Mouse (Mus musculus) midbrain, embryonic 16.5 days (tissue): Measurements from ENCODE around the gene Lrba. TPM values are rescaled to one million over a fixed set of nuclear protein-coding genes. Genes with fewer than 3 reads are reported as not detected.
A peak's percentile ranks its signal among the peaks of the same experiment; 100 is the strongest.

Experiments used
- ATAC-seq: fragments of 200-750 bp; cut with Nextera tagmentation; 2 replicates; pipeline ENCODE4 v1.8.0; 2017; ENCODE audit warnings: moderate TSS enrichment
- H3K27ac ChIP-seq: fragments of 300-500 bp; sonication (generic); 2 replicates; pipeline ENCODE4 v1.5.1; 2014; ENCODE audit warnings: mild to moderate bottlenecking, low read length, mixed read lengths
- H3K27me3 ChIP-seq: fragments of 300-500 bp; sonication (generic); 2 replicates; pipeline ENCODE4 v1.6.1; 2014; ENCODE audit warnings: low read depth, low read length, mixed read lengths; ENCODE audit not compliant: control insufficient read depth, insufficient read depth
- H3K36me3 ChIP-seq: fragments of 300-500 bp; sonication (generic); 2 replicates; pipeline ENCODE4 v1.6.1; 2014; ENCODE audit warnings: mild to moderate bottlenecking, low read length, moderate library complexity, mixed read lengths; ENCODE audit not compliant: control insufficient read depth, insufficient read depth
- H3K4me1 ChIP-seq: fragments of 300-500 bp; sonication (generic); 2 replicates; pipeline ENCODE4 v1.6.1; 2014; ENCODE audit warnings: mild to moderate bottlenecking, low read length, mixed read lengths; ENCODE audit not compliant: control insufficient read depth, insufficient read depth
- H3K4me2 ChIP-seq: fragments of 300-500 bp; sonication (generic); 2 replicates; pipeline ENCODE4 v1.6.1; 2014; ENCODE audit warnings: mild to moderate bottlenecking, low read length, mixed read lengths
- H3K4me3 ChIP-seq: fragments of 300-500 bp; sonication (generic); 2 replicates; pipeline ENCODE4 v1.5.1; 2014; ENCODE audit warnings: low read depth, mild to moderate bottlenecking, low read length, moderate library complexity, mixed read lengths
- H3K9ac ChIP-seq: fragments of 300-500 bp; sonication (generic); 2 replicates; pipeline ENCODE4 v1.6.1; 2014; ENCODE audit warnings: low read depth, low read length, mixed read lengths
- H3K9me3 ChIP-seq: fragments of 300-500 bp; sonication (generic); replicated peaks from 2 replicates; pipeline ENCODE4 v1.6.1; 2014; ENCODE audit warnings: mild to moderate bottlenecking, low read length, mixed read lengths; ENCODE audit not compliant: control insufficient read depth, poor library complexity, severe bottlenecking
- WGBS: fragments of 180-500 bp; shearing (Covaris S2); extraction: QIAGEN DNeasy Blood & Tissue Kit; methylation state at CpG from one replicate; pipeline ENCODE4 v1.1.7; 2014; 5-methylcytosine and 5-hydroxymethylcytosine counted together
- polyA plus RNA-seq: library from polyadenylated mRNA; unstranded; fragments of >200 nt; fragmentation: Nextera tagmentation; extraction: Ambion mirVana; gene quantifications from 2 replicates; pipeline ENCODE4 v1.2.1, GENCODE M21; 2015

Gene Lrba
- polyA plus RNA-seq, 1 experiment from 2014 or later: 4.5 TPM

DNA sequence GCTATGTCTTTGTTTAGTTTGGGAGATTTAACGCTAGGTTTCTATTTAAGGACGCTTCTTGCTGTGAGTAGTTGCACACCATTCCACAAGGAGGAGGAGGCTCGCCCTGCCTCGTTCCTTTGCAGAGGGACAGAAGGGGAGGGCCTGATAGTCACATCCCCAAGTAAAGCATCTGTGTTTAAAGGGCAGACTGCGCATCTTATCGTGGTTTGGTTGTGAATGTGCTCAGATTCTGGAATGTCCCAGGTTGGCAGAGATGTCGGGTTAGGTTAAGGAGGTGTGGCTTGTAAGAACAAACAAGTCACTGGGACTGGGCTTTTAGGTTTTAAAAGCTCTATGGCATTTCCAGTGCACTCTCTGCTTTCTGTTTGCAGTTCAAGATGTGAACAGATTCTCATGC is 464.8 kb downstream of the Lrba start:
- Histone ChIP-seq H3K27me3 (no peaks in the 10 kb centered on the region), H3K27ac (no peak overlapping the region), H3K36me3 (no peaks in the 10 kb centered on the region), H3K4me2 (peak overlapping the region; percentile 28; the same call in 1 of the 2 replicates), H3K9me3 (no peaks in the 10 kb centered on the region), H3K9ac (no peak overlapping the region), H3K4me1 (peaks cover 11% of the 10 kb centered on the region), H3K4me3 (peak overlapping the region; percentile 9; the same call in 1 of the 2 replicates)
- WGBS: 8% methylated on average over 7 of the region's 7 CpGs
- no peak for ATAC-seq

DNA sequence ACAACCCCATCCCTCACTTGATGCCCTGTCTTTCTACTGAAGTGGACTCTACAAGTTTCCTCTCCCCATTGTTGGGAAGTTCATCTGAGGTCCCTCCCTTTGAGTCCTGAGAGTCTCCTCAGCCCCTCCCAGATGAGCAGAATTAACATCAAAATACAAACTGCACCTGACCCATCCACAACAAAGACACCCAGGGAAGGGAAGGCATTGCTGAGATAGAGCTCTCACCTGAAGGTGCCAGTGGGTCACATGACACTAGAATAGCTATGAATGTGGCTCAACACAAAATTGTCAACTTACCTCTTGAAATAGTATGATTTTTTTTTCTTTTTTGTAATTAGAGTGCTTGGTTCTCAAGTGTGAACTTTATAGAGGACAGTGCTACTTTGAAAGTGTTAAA is 468.3 kb downstream of the Lrba start:
- H3K27ac ChIP-seq: no peak overlapping the region
- no peak for ATAC-seq
- H3K4me3 ChIP-seq: no peak overlapping the region
- H3K4me1 ChIP-seq: peaks cover 8% of the 10 kb centered on the region
- no peak overlapping the region for H3K4me2 ChIP-seq
- no peaks in the 10 kb centered on the region for H3K27me3 ChIP-seq
- no peak overlapping the region for H3K9ac ChIP-seq
- H3K36me3 ChIP-seq: no peaks in the 10 kb centered on the region
- H3K9me3 ChIP-seq: no peaks in the 10 kb centered on the region

DNA sequence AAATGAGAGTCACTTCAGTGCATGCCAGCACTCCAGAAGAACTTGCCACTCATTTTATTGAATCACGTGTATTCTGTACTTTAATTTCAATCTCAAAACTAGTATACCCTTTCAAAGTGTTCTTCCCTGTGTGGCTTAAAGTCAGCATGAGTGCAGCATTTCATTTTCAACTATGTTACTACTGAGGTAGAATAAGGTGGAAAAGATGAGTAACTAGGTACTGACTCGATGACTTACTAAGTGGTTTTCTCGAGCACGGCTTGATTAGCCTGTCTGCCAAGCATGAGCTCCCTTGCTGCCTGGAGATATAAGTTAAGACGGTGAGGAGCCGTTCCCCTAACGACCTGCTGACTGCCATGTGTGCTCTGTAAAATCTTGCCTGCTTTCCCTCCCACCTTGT is 469.1 kb downstream of the Lrba start:
- no peak overlapping the region for H3K4me3 ChIP-seq

DNA sequence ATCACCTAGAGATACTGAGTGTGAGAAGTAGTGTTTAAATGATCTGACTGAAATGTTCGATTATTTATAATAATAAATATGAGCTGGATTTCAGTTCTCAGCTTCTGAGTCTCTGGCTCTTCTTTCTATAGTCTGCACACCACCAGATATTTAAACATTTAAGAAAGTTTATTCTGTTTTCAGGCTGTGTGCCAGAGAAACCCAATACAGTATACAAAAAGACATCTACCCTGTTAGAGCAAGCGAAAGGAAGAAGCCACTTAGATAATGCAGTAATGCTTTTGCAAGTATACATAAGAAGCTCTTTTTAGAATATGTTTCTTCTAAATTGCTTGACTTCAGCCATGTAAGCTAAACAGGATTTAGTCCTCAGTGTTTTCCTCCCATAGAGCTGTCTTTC is 474.5 kb downstream of the Lrba start:
- 88% methylated on average over 2 of the region's 2 CpGs for WGBS
- no peak for ATAC-seq

More for the DNA sequence above, 469.1 kb downstream of the Lrba start:
- Histone ChIP-seq H3K4me1 (peaks cover 5% of the 10 kb centered on the region), H3K4me2 (no peak overlapping the region), H3K27me3 (no peaks in the 10 kb centered on the region), H3K27ac (no peak overlapping the region), H3K9ac (no peak overlapping the region), H3K36me3 (no peaks in the 10 kb centered on the region), H3K9me3 (no peaks in the 10 kb centered on the region)
- ATAC-seq: no peak
- 71% methylated on average over 7 of the region's 7 CpGs for WGBS

DNA sequence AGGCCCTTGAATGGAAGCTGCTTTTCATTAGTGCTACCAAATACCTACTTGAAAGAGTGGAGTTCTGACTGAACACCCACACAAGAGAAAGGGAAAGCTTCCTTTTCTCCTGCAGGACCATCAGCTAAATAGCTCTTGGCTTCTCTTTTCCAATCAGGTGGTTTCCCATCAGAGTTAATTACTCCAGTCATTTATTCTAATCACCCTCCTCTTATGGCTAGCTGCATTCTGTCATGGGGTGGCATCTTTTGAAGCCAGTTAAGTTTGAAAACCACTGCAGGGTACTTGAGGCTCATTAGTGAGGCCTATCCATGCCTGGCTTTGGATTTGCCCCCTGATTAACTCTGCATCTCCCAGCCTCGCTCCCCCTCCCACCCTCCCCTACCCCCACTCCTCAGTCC is 476.7 kb downstream of the Lrba start:
- H3K4me2 ChIP-seq: no peak overlapping the region
- ATAC-seq: peak; percentile 89
- H3K36me3 ChIP-seq: no peaks in the 10 kb centered on the region
- WGBS: 18% methylated on average over 1 of the region's 1 CpGs
- no peaks in the 10 kb centered on the region for H3K9me3 ChIP-seq
- H3K4me1 ChIP-seq: peaks cover 6% of the 10 kb centered on the region
- H3K27ac ChIP-seq: no peak overlapping the region
- no peaks in the 10 kb centered on the region; the same call in 1 of the 2 replicates for H3K27me3 ChIP-seq
- no peak overlapping the region for H3K9ac ChIP-seq
- H3K4me3 ChIP-seq: no peak overlapping the region

More for the DNA sequence above, 474.5 kb downstream of the Lrba start:
- Histone ChIP-seq H3K9ac (no peak overlapping the region), H3K36me3 (no peaks in the 10 kb centered on the region), H3K27ac (no peak overlapping the region), H3K4me3 (no peak overlapping the region), H3K4me1 (peaks cover 6% of the 10 kb centered on the region), H3K27me3 (no peaks in the 10 kb centered on the region; the same call in 1 of the 2 replicates), H3K9me3 (no peaks in the 10 kb centered on the region), H3K4me2 (no peak overlapping the region)

DNA sequence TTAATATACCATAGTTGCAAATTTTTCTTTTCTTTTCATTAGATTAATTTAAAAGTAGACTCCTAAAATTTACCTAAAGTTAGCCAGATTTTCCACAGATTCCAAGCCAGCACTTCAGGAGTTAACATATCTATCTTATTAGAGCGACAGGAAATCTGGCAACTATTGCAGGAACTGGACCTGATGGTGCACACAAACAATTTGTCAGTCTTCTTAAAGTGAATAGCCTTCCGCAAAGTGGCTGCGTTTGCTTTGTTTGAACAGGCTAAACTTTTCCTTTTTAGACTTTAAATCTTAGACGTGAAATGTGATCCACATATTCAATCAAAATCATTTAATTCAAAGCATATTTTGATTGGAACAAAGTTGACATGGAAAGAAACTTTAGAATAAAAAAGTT is 485.0 kb downstream of the Lrba start:
- no peak for ATAC-seq
- WGBS: 31% methylated on average over 4 of the region's 4 CpGs
- Histone ChIP-seq H3K27me3 (no peaks in the 10 kb centered on the region), H3K27ac (no peak overlapping the region), H3K36me3 (no peaks in the 10 kb centered on the region), H3K9ac (no peak overlapping the region), H3K4me2 (no peak overlapping the region), H3K4me3 (no peak overlapping the region), H3K4me1 (no peaks in the 10 kb centered on the region), H3K9me3 (no peaks in the 10 kb centered on the region)

DNA sequence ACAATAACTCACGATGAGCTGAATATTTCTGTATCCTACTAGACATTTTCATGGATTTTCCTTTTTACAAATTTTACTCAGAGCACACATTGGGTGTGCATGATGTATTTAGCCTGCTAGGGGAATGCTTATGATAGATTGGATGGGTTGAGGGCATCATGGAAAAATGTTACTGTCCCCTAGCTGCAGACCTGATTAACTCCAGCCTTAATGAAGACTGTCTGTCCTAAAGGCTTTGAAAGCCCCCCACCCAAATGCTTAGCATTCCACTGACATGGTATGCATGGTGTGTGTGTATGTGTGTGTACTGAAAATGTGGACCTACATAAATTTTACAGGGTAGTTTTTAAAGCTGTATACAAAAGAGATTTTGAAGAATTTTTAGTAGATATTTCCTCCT is 487.1 kb downstream of the Lrba start:
- no peak for ATAC-seq

DNA sequence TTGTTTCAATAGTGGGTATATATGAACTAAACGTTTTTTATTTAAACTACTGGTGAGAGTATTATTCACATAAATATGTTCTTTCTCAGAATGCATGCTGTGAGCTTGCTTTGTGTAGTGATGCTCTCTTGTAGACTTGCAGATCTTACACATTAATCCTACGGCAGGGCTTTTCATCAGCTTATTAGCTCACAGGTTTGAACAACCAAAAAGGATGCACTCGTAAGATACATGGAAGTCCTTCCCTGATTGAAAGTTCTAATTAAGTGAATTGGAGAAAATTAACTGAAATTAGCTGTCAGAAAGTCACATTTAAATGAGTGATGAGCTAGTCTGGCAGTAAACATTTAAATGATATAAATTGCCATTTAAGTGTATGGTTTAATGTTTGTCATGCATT is 488.3 kb downstream of the Lrba start:
- Histone ChIP-seq H3K27ac (no peak overlapping the region), H3K4me1 (no peaks in the 10 kb centered on the region), H3K9me3 (no peaks in the 10 kb centered on the region), H3K4me3 (no peak overlapping the region), H3K36me3 (no peaks in the 10 kb centered on the region), H3K27me3 (no peaks in the 10 kb centered on the region), H3K4me2 (no peak overlapping the region), H3K9ac (no peak overlapping the region)
- ATAC-seq: no peak
- WGBS: 10% methylated on average over 3 of the region's 3 CpGs

More for the DNA sequence above, 487.1 kb downstream of the Lrba start:
- no peak overlapping the region for H3K27ac ChIP-seq
- WGBS: 48% methylated on average over 1 of the region's 1 CpGs
- H3K27me3 ChIP-seq: no peaks in the 10 kb centered on the region
- no peak overlapping the region for H3K4me2 ChIP-seq
- no peaks in the 10 kb centered on the region for H3K4me1 ChIP-seq
- H3K9ac ChIP-seq: no peak overlapping the region
- no peaks in the 10 kb centered on the region for H3K36me3 ChIP-seq
- no peaks in the 10 kb centered on the region for H3K9me3 ChIP-seq
- H3K4me3 ChIP-seq: no peak overlapping the region

DNA sequence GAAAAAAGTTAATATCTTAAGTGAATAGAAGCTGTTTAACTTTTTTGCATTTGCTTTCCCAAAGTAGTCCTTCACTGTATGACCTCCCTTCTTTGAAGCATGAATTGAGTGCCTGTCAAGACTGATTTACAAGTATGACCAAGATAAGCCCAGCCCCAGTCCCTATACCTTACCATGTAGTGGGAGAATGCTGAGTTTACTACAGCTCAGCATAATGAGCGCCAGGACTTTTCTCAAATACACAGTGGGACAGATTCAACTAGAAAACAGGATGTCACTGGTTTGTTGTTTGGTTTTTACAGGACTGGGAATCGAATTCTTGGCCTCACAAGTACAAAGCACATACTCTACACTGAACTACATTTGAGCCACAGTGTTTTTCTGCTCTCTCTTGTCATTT is 490.0 kb downstream of the Lrba start:
- Histone ChIP-seq H3K4me2 (no peak overlapping the region), H3K9ac (no peak overlapping the region), H3K27ac (no peak overlapping the region), H3K4me3 (no peak overlapping the region), H3K4me1 (no peaks in the 10 kb centered on the region), H3K27me3 (no peaks in the 10 kb centered on the region), H3K36me3 (no peaks in the 10 kb centered on the region), H3K9me3 (no peaks in the 10 kb centered on the region)
- 66% methylated on average over 2 of the region's 2 CpGs for WGBS
- ATAC-seq: no peak
